Comparison of ENCODE assay signal across 8 mouse cellular contexts in genomic region chr5:117504431-117504830, GRCm38 (mm10).
A peak's percentile ranks its signal among the peaks of the same experiment; 100 is the strongest.
DNase-seq lines count a peak whose midpoint lies in the region; ATAC-seq and TF ChIP-seq lines count a peak whose summit lies in the region.
"Had no signal": no experiment of that assay in that cellular context is flagged by ENCODE, and none has a peak within 500 bp of the region (broad histone marks: within the 10 kb centered on the region; RNA-seq: fewer than 3 reads in every experiment).

No protein-coding gene starts in this region.

- H3K9me3 ChIP-seq in forebrain, postnatal 0 days (ENCODE audit: low read length): no peaks in the 10 kb centered on the region
- no peaks in the 10 kb centered on the region for H3K9me3 ChIP-seq in forebrain, embryonic 11.5 days (ENCODE audit: control insufficient read depth, low read length)
- peaks cover 4% of the 10 kb centered on the region for H3K9me3 ChIP-seq in CH12.LX (replicated peaks; ENCODE audit: low read length)

- dilution Hi-C loops in CH12.LX (cut with MboI; ENCODE audit: extremely low pct_ligation_motif_present, extremely low pct_unique_long_range_greater_than_20kb, low sequenced_read_pairs): no loop called here

- no peaks in the 10 kb centered on the region for H3K4me1 ChIP-seq in forebrain, postnatal 0 days (ENCODE audit: insufficient read depth)
- H3K4me1 ChIP-seq in forebrain, embryonic 11.5 days (replicated peaks; ENCODE audit: control insufficient read depth, insufficient read depth, low read length): no peaks in the 10 kb centered on the region
- H3K4me1 ChIP-seq in liver, adult 2 months (ENCODE audit: control insufficient read depth, insufficient read depth, low read length): no peaks in the 10 kb centered on the region
- H3K4me1 ChIP-seq in CH12.LX (ENCODE audit: control insufficient read depth in 1 of 2, insufficient read depth in 2 of 2): peaks cover 0 to 13% of the 10 kb centered on the region in 2 experiments; a peak in 2 of 4 replicates

- H3K4me3 ChIP-seq in forebrain, postnatal 0 days (ENCODE audit: low read depth, low read length): no peak overlapping the region
- H3K4me3 ChIP-seq in forebrain, embryonic 11.5 days (ENCODE audit: low read depth, low read length): no peak overlapping the region
- no peak overlapping the region for H3K4me3 ChIP-seq in liver, adult 2 months (ENCODE audit: insufficient read depth, low read depth, low read length)
- H3K4me3 ChIP-seq in CH12.LX (replicated peaks in 1 of 3; ENCODE audit: low read depth in 2 of 3, low read length in 2 of 3, poor library complexity in 1 of 3): no peak overlapping the region
- H3K4me3 ChIP-seq: erythroblast, embryonic 14.5 days had no signal

- no peak for TF ChIP-seq EP300 in CH12.LX (IDR thresholded peaks at IDR 0.05; ENCODE audit: low read length)

- H3K27me3 ChIP-seq in forebrain, postnatal 0 days (ENCODE audit: insufficient read depth, low read length): no peaks in the 10 kb centered on the region
- H3K27me3 ChIP-seq in forebrain, embryonic 11.5 days (ENCODE audit: control insufficient read depth, insufficient read depth, low read length): no peaks in the 10 kb centered on the region
- H3K27me3 ChIP-seq in liver, adult 2 months (ENCODE audit: control insufficient read depth, insufficient read depth, low read length): no peaks in the 10 kb centered on the region
- no peaks in the 10 kb centered on the region for H3K27me3 ChIP-seq in CH12.LX (replicated peaks)

- TF ChIP-seq RAD21 in CH12.LX (IDR thresholded peaks at IDR 0.05; ENCODE audit: low read depth, low read length): peak; percentile 50

- TF ChIP-seq CTCF in forebrain, postnatal 0 days (IDR thresholded peaks at IDR 0.05; ENCODE audit: low read depth): peak; percentile 64
- TF ChIP-seq CTCF in liver, adult 2 months (IDR thresholded peaks at IDR 0.05; ENCODE audit: low read depth, low read length): peak; percentile 34; the same call in 1 of the 2 replicates
- TF ChIP-seq CTCF in CH12.LX (conservative IDR thresholded peaks at IDR 0.05 in 1 of 2, IDR thresholded peaks at IDR 0.05 in 1 of 2; ENCODE audit: low read depth in 2 of 2, low read length in 2 of 2): peak; percentile 37 to 65; a peak in 3 of 4 replicates

- H3K36me3 ChIP-seq in forebrain, postnatal 0 days (ENCODE audit: insufficient read depth): peaks cover 9% of the 10 kb centered on the region; the same call in 1 of the 2 replicates
- H3K36me3 ChIP-seq in forebrain, embryonic 11.5 days (ENCODE audit: control insufficient read depth, insufficient read depth, low read length): no peaks in the 10 kb centered on the region
- H3K36me3 ChIP-seq in liver, adult 2 months (ENCODE audit: control insufficient read depth, insufficient read depth, low read length): no peaks in the 10 kb centered on the region
- H3K36me3 ChIP-seq in CH12.LX (replicated peaks in 1 of 2; ENCODE audit: control insufficient read depth in 1 of 2, insufficient read depth in 1 of 2, low read length in 1 of 2): peaks cover 8 to 14% of the 10 kb centered on the region in 2 experiments

- H3K4me2 ChIP-seq in forebrain, postnatal 0 days (ENCODE audit: low read depth): no peak overlapping the region
- no peak overlapping the region for H3K4me2 ChIP-seq in forebrain, embryonic 11.5 days (ENCODE audit: low read depth, low read length, severe bottlenecking)
- no peak overlapping the region for H3K4me2 ChIP-seq in CH12.LX (ENCODE audit: insufficient read depth, low read depth, poor library complexity, severe bottlenecking)

- H3K79me2 ChIP-seq in liver, adult 2 months (ENCODE audit: control insufficient read depth, insufficient read depth, low read length): no peaks in the 10 kb centered on the region
- H3K79me2 ChIP-seq in CH12.LX (replicated peaks; ENCODE audit: control insufficient read depth, extremely low read depth, insufficient read depth, poor library complexity, severe bottlenecking): no peaks in the 10 kb centered on the region

- 82% methylated on average over 5 of the region's 5 CpGs for WGBS in forebrain, postnatal 0 days
- WGBS in forebrain, embryonic 11.5 days: 90% methylated on average over 5 of the region's 5 CpGs
- 91% methylated on average over 5 of the region's 5 CpGs for WGBS in liver, adult 2 months

- H3K9ac ChIP-seq in forebrain, postnatal 0 days: no peak overlapping the region
- H3K9ac ChIP-seq in forebrain, embryonic 11.5 days (ENCODE audit: low read length): no peak overlapping the region
- H3K9ac ChIP-seq in liver, adult 2 months (ENCODE audit: low read depth, low read length): no peak overlapping the region
- H3K9ac ChIP-seq in CH12.LX (ENCODE audit: insufficient read depth, low read depth): no peak overlapping the region

- in situ Hi-C loops in CH12.LX (cut with MboI; ENCODE audit: low pct_ligation_motif_present, low pct_unique_long_range_greater_than_20kb, low sequenced_read_pairs): no loop called here

- TF ChIP-seq POLR2A in liver, adult 2 months (IDR thresholded peaks at IDR 0.05; ENCODE audit: extremely low read depth, insufficient read depth, low read length): no peak
- TF ChIP-seq POLR2A in CH12.LX (IDR thresholded peaks at IDR 0.05; ENCODE audit: low read depth, low read length): no peak

- H3K27ac ChIP-seq in forebrain, postnatal 0 days (ENCODE audit: low read depth, low read length): no peak overlapping the region
- no peak overlapping the region for H3K27ac ChIP-seq in forebrain, embryonic 11.5 days (ENCODE audit: low read depth, low read length)
- no peak overlapping the region for H3K27ac ChIP-seq in liver, adult 2 months (replicated peaks; ENCODE audit: insufficient read depth, low read depth, low read length)
- H3K27ac ChIP-seq in CH12.LX (ENCODE audit: insufficient read depth, low read depth): no peak overlapping the region

- DNase-seq in forebrain, postnatal 0 days: peak; percentile 55
- no peak for DNase-seq in forebrain, embryonic 11.5 days (ENCODE audit: low spot score)
- DNase-seq in liver, adult 2 months (ENCODE audit: extremely low read depth, low read depth, low spot score): no peak
- DNase-seq in liver: no peak
- DNase-seq in CH12.LX (ENCODE audit: extremely low read depth): peak; percentile 26
- peak; percentile 65 for DNase-seq in naive thymus-derived CD4-positive, alpha-beta T cell, adult 2 months (ENCODE audit: low read depth)

- no peak for ATAC-seq in forebrain, postnatal 0 days
- ATAC-seq in forebrain, embryonic 11.5 days (replicated peaks; ENCODE audit: low FRiP score): no peak
- no peak for ATAC-seq in frontal cortex, adult (ENCODE audit: low TSS enrichment)

TF ChIP-seq in CH12.LX, 34 proteins besides CTCF, POLR2A, EP300 and RAD21:
- TF ChIP-seq SMC3 (IDR thresholded peaks at IDR 0.05; ENCODE audit: low read depth, low read length) (peak; percentile 26), UBTF (IDR thresholded peaks at IDR 0.05; ENCODE audit: low read depth, low read length) (no peak), ZC3H11A (IDR thresholded peaks at IDR 0.05; ENCODE audit: low read depth, low read length) (no peak)
TF ChIP-seq in CH12.LX: peak in this region for 1.

Comparison
In these comparisons a context has a peak if more than half of its experiments do, and no peak if none do; other contexts are left out.
1. DNase-seq: peak in forebrain, postnatal 0 days (single experiment), CH12.LX (single experiment) and naive thymus-derived CD4-positive, alpha-beta T cell, adult 2 months (single experiment); none in forebrain, embryonic 11.5 days (single experiment), liver, adult 2 months (single experiment) and liver (single experiment).
2. Peak in every context shown above with its lines, with median percentiles within 50 percentile points of each other: CTCF ChIP-seq.